Mouse (Mus musculus): ENCODE data around the gene Umod.

Umod gene

GRCm38 (mm10) chr7:119479256-119479655, at the start of gene Umod:
TSS of gene Umod (minus strand) at chr7:119479282.
- no peak for DNase-seq

GRCm38 (mm10) chr7:119528617-119529016, 49.5 kb upstream of the Umod start:
- DNase-seq = no peak

GRCm38 (mm10) chr7:119527548-119527947, 48.5 kb upstream of the Umod start:
- DNase-seq = no peak

- no peak for DNase-seq
These were observed 48.1 kb upstream of the Umod start for GRCm38 (mm10) chr7:119527135-119527534.

GRCm38 (mm10) chr7:119526486-119526885, 47.4 kb upstream of the Umod start:
- no peak for DNase-seq

GRCm38 (mm10) chr7:119525881-119526281, 46.8 kb upstream of the Umod start:
- DNase-seq = no peak

GRCm38 (mm10) chr7:119523389-119523788, 44.3 kb upstream of the Umod start, which contains the start of gene Pdilt:
TSS of gene Pdilt (minus strand) at chr7:119523489.
- no peak for DNase-seq

- DNase-seq = no peak
These were observed 43.3 kb upstream of the Umod start for GRCm38 (mm10) chr7:119522385-119522784.

- no peak for DNase-seq
These were observed 42.7 kb upstream of the Umod start for GRCm38 (mm10) chr7:119521816-119522215.

GRCm38 (mm10) chr7:119519654-119520053, 40.6 kb upstream of the Umod start:
- DNase-seq = peak in 1 of 2 experiments; percentile 9

GRCm38 (mm10) chr7:119519163-119519562, 40.1 kb upstream of the Umod start, which contains the start of gene Acsm5:
TSS of gene Acsm5 (plus strand) at chr7:119519463.
- DNase-seq = no peak

GRCm38 (mm10) chr7:119516272-119516558, 37.1 kb upstream of the Umod start:
- DNase-seq = no peak

GRCm38 (mm10) chr7:119515492-119516271, 36.6 kb upstream of the Umod start:
- no peak for DNase-seq

- DNase-seq = no peak
These were observed 34.0 kb upstream of the Umod start for GRCm38 (mm10) chr7:119513056-119513455.

GRCm38 (mm10) chr7:119511143-119511542, 32.1 kb upstream of the Umod start:
- no peak for DNase-seq

GRCm38 (mm10) chr7:119490041-119490780, 11.1 kb upstream of the Umod start:
- DNase-seq = no peak

- no peak for DNase-seq
These were observed 7.6 kb upstream of the Umod start for GRCm38 (mm10) chr7:119486683-119487082.

GRCm38 (mm10) chr7:119484154-119484553, 5.1 kb upstream of the Umod start:
- DNase-seq = no peak

GRCm38 (mm10) chr7:119476500-119477389, 2.3 kb downstream of the Umod start:
- no peak for DNase-seq

- DNase-seq = no peak
These were observed 19.9 kb downstream of the Umod start, which contains the start of gene Gp2 for GRCm38 (mm10) chr7:119459185-119459584. TSS of gene Gp2 (minus strand) at chr7:119459285.

GRCm38 (mm10) chr7:119454192-119454591, 24.9 kb downstream of the Umod start:
- DNase-seq = no peak

GRCm38 (mm10) chr7:119443849-119444248, 35.2 kb downstream of the Umod start:
- DNase-seq = no peak

- no peak for DNase-seq
These were observed 37.1 kb downstream of the Umod start for GRCm38 (mm10) chr7:119441938-119442337.

All from thymus, adult 18-20 months (tissue).